Mouse (Mus musculus) ES-Bruce4 (cell line): ENCODE measurements at regions not wholly inside any gene's neighbourhood (a gene's known extent, or its start where the extent isn't known, plus 50 kb on each side); places are given as distances from the start of the nearest gene placed in this dataset.

ENCODE experiments used
- CTCF ChIP-seq: IDR thresholded peaks from one replicate; pipeline ENCODE4 v1.8.1; 2011; ENCODE audit warnings: low read depth, low read length
- EP300 ChIP-seq: IDR thresholded peaks from 2 replicates; pipeline ENCODE4 v1.6.1; 2011; ENCODE audit warnings: low read depth, low read length; ENCODE audit not compliant: insufficient read depth
- POLR2A ChIP-seq: IDR thresholded peaks from one replicate; pipeline ENCODE4 v1.8.1; 2011; ENCODE audit warnings: low read length; ENCODE audit not compliant: insufficient read depth

DNA sequence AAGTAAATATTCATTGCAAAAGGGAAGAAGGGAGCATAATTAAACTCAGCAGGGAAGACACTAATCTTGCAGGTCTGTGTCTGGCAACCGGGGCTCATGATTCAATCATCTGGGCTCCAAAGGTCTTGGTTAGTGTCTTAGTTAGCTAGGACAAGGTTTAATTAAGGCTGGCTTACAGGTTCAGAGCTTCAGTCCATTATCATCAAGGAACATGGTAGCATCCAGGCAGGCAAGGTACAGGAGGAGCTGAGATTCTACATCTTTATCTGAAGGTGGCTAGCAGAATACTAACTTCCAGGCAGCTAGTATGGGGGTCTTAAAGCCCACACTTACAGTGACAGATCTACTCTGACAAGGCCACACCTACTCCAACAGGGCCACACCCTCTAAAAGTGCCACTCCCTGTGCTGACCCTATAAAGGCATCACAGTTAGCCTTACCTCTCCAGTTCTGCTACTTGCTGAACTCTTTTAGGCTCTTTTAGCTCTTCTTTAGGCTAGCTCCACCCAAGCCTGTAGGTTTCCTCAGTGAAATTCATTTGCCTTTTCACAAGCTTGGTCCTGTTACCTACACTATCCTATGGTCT, 309.8 kb downstream of the Ccser2 start:
- TF ChIP-seq CTCF (no peak), EP300 (no peak), POLR2A (no peak)
